ENCODE assay signal across 30 mouse cellular contexts in genomic region chr2:84934649-84935007, GRCm38 (mm10). TPM values are rescaled to one million over a fixed set of nuclear protein-coding genes. Genes with fewer than 3 reads are reported as not detected.
DNase-seq lines count a peak whose midpoint lies in the region; ATAC-seq and TF ChIP-seq lines count a peak whose summit lies in the region.
"Had no signal": no experiment of that assay in that cellular context is flagged by ENCODE, and none has a peak within 500 bp of the region (broad histone marks: within the 10 kb centered on the region; RNA-seq: fewer than 3 reads in every experiment).

No protein-coding gene starts in this region.

- H3K4me1 ChIP-seq in heart, embryonic 10.5 days, result peaks cover 18% of the 10 kb centered on the region
- H3K4me1 ChIP-seq in hindbrain, embryonic 16.5 days (ENCODE audit: control insufficient read depth, insufficient read depth, low read depth, low read length), result no peaks in the 10 kb centered on the region
- H3K4me1 ChIP-seq in hindbrain, embryonic 11.5 days (replicated peaks; ENCODE audit: control insufficient read depth, insufficient read depth, low read length), result no peaks in the 10 kb centered on the region
- 0 out of 2 replicates have a peak, but pooled peaks cover 4% of the 10 kb centered on the region for H3K4me1 ChIP-seq in midbrain, embryonic 14.5 days (ENCODE audit: control insufficient read depth, insufficient read depth, low read length)
- H3K4me1 ChIP-seq in midbrain, postnatal 0 days (ENCODE audit: insufficient read depth, low read length), result no peaks in the 10 kb centered on the region
- H3K4me1 ChIP-seq: neural tube, embryonic 12.5 days had no signal

- no peak for DNase-seq in heart, embryonic 10.5 days (ENCODE audit: low spot score)
- DNase-seq in heart, postnatal 25 days (ENCODE audit: low spot score), result no peak
- DNase-seq in hindbrain, embryonic 11.5 days (ENCODE audit: low spot score), result no peak
- peak; percentile 44 for DNase-seq in midbrain, embryonic 14.5 days
- DNase-seq in midbrain, postnatal 0 days (ENCODE audit: low spot score), result no peak
- no peak for DNase-seq in thymus, postnatal 4 days
- DNase-seq: adrenal gland, adult 2 months; cerebellum, adult 11-12 months; cerebellum, postnatal 10 days; kidney, postnatal 4 days; lung, postnatal 36 days; right cerebral cortex, postnatal 4 days; thymus, postnatal 14 days had no signal

- H3K36me3 ChIP-seq in heart, embryonic 10.5 days, result peaks cover 1% of the 10 kb centered on the region; the same call in 1 of the 2 replicates
- H3K36me3 ChIP-seq in hindbrain, embryonic 16.5 days (ENCODE audit: control insufficient read depth, insufficient read depth, low read length), result no peaks in the 10 kb centered on the region
- H3K36me3 ChIP-seq in hindbrain, embryonic 11.5 days (ENCODE audit: control insufficient read depth, insufficient read depth, low read length), result no peaks in the 10 kb centered on the region
- H3K36me3 ChIP-seq in midbrain, embryonic 14.5 days (ENCODE audit: control insufficient read depth, insufficient read depth, low read length), result no peaks in the 10 kb centered on the region
- H3K36me3 ChIP-seq in midbrain, postnatal 0 days (ENCODE audit: insufficient read depth, low read length), result no peaks in the 10 kb centered on the region
- H3K36me3 ChIP-seq: neural tube, embryonic 12.5 days had no signal

- H3K9me3 ChIP-seq in heart, embryonic 10.5 days, result no peaks in the 10 kb centered on the region
- no peaks in the 10 kb centered on the region for H3K9me3 ChIP-seq in hindbrain, embryonic 16.5 days (ENCODE audit: control insufficient read depth, low read length)
- H3K9me3 ChIP-seq in hindbrain, embryonic 11.5 days (ENCODE audit: control insufficient read depth, low read length), result no peaks in the 10 kb centered on the region
- no peaks in the 10 kb centered on the region for H3K9me3 ChIP-seq in midbrain, embryonic 14.5 days (ENCODE audit: control insufficient read depth, low read length)
- H3K9me3 ChIP-seq in midbrain, postnatal 0 days (ENCODE audit: low read length), result no peaks in the 10 kb centered on the region
- H3K9me3 ChIP-seq: embryonic facial prominence, embryonic 10.5 days; lung, embryonic 15.5 days; neural tube, embryonic 12.5 days had no signal

- intact Hi-C loops in heart, postnatal 25 days (cut with DNase I), result loop anchor here (5.0 kb wide), 1 partner anchor 42 kb away; no protein-coding TSS in a partner anchor

- peak; percentile 10; the same call in 1 of the 2 replicates for ATAC-seq in hindbrain, embryonic 16.5 days
- no peak for ATAC-seq in hindbrain, embryonic 11.5 days (ENCODE audit: low FRiP score)
- peak; percentile 51; the same call in 1 of the 2 replicates for ATAC-seq in midbrain, embryonic 14.5 days (ENCODE audit: low FRiP score, low TSS enrichment)
- ATAC-seq in midbrain, postnatal 0 days (ENCODE audit: low FRiP score), result peak; percentile 35; the same call in 1 of the 2 replicates
- ATAC-seq: inflammation-experienced regulatory T-cells, adult 6 months had no signal

- 57% methylated on average over 4 of the region's 4 CpGs for WGBS in heart, embryonic 10.5 days
- 42% methylated on average over 4 of the region's 4 CpGs for WGBS in hindbrain, embryonic 16.5 days
- WGBS in hindbrain, embryonic 11.5 days, result 62% methylated on average over 4 of the region's 4 CpGs
- WGBS in midbrain, embryonic 14.5 days, result 38% methylated on average over 4 of the region's 4 CpGs
- WGBS in midbrain, postnatal 0 days, result 30% methylated on average over 4 of the region's 4 CpGs

- H3K4me3 ChIP-seq in heart, embryonic 10.5 days, result no peak overlapping the region
- no peak overlapping the region for H3K4me3 ChIP-seq in hindbrain, embryonic 16.5 days (ENCODE audit: low read length)
- H3K4me3 ChIP-seq in hindbrain, embryonic 11.5 days (ENCODE audit: low read depth, low read length), result no peak overlapping the region
- H3K4me3 ChIP-seq in midbrain, embryonic 14.5 days (replicated peaks; ENCODE audit: low read depth, low read length), result no peak overlapping the region
- no peak overlapping the region for H3K4me3 ChIP-seq in midbrain, postnatal 0 days (ENCODE audit: low read depth, low read length)
- H3K4me3 ChIP-seq: embryonic facial prominence, embryonic 10.5 days; lung, embryonic 15.5 days; neural tube, embryonic 12.5 days had no signal

- H3K27me3 ChIP-seq in heart, embryonic 10.5 days (ENCODE audit: insufficient read depth, poor library complexity, severe bottlenecking), result no peaks in the 10 kb centered on the region
- H3K27me3 ChIP-seq in hindbrain, embryonic 16.5 days (replicated peaks; ENCODE audit: control insufficient read depth, insufficient read depth, low read length), result no peaks in the 10 kb centered on the region
- H3K27me3 ChIP-seq in hindbrain, embryonic 11.5 days (ENCODE audit: control insufficient read depth, insufficient read depth, low read length), result no peaks in the 10 kb centered on the region
- no peaks in the 10 kb centered on the region for H3K27me3 ChIP-seq in midbrain, embryonic 14.5 days (ENCODE audit: control insufficient read depth, insufficient read depth, low read length)
- H3K27me3 ChIP-seq in midbrain, postnatal 0 days (ENCODE audit: insufficient read depth, low read length), result no peaks in the 10 kb centered on the region
- H3K27me3 ChIP-seq: lung, embryonic 15.5 days; neural tube, embryonic 12.5 days had no signal

- peak overlapping the region; percentile 18; the same call in 1 of the 2 replicates for H3K27ac ChIP-seq in heart, embryonic 10.5 days
- H3K27ac ChIP-seq in hindbrain, embryonic 16.5 days (ENCODE audit: low read depth, low read length), result no peak overlapping the region
- H3K27ac ChIP-seq in hindbrain, embryonic 11.5 days (ENCODE audit: low read depth, low read length), result no peak overlapping the region
- no peak overlapping the region for H3K27ac ChIP-seq in midbrain, embryonic 14.5 days (replicated peaks; ENCODE audit: low read depth, low read length)
- no peak overlapping the region for H3K27ac ChIP-seq in midbrain, postnatal 0 days (ENCODE audit: low read depth, low read length)
- H3K27ac ChIP-seq: embryonic facial prominence, embryonic 10.5 days; lung, embryonic 15.5 days; neural tube, embryonic 12.5 days had no signal

- no peak for TF ChIP-seq CTCF in midbrain, postnatal 0 days (IDR thresholded peaks at IDR 0.05)

- H3K9ac ChIP-seq in hindbrain, embryonic 16.5 days (ENCODE audit: low read depth, low read length), result no peak overlapping the region
- no peak overlapping the region for H3K9ac ChIP-seq in hindbrain, embryonic 11.5 days (ENCODE audit: low read depth, low read length)
- no peak overlapping the region for H3K9ac ChIP-seq in midbrain, embryonic 14.5 days (replicated peaks; ENCODE audit: low read length)
- no peak overlapping the region for H3K9ac ChIP-seq in midbrain, postnatal 0 days (replicated peaks; ENCODE audit: low read length, poor library complexity, severe bottlenecking)
- H3K9ac ChIP-seq: liver, embryonic 14.5 days; lung, embryonic 15.5 days; neural tube, embryonic 12.5 days had no signal

- no peak overlapping the region for H3K4me2 ChIP-seq in hindbrain, embryonic 16.5 days (ENCODE audit: low read length)
- no peak overlapping the region for H3K4me2 ChIP-seq in hindbrain, embryonic 11.5 days (replicated peaks; ENCODE audit: low read depth, low read length)
- no peak overlapping the region for H3K4me2 ChIP-seq in midbrain, embryonic 14.5 days (ENCODE audit: low read length)
- H3K4me2 ChIP-seq in midbrain, postnatal 0 days (ENCODE audit: low read depth, low read length, poor library complexity, severe bottlenecking), result no peak overlapping the region
- H3K4me2 ChIP-seq: lung, embryonic 15.5 days; neural tube, embryonic 12.5 days had no signal

RNA-seq across cellular contexts. Expression of gene Slc43a3, which starts 1.8 kb away (rescaled TPM):
- polyA plus RNA-seq in heart, embryonic 10.5 days (2016; fragmentation: Nextera tagmentation; extraction: Ambion mirVana), result 48.4 and 50.9 TPM in 2 replicates
- 10 to 100 TPM; 70.7 to 86.6 TPM for total RNA-seq in heart, postnatal 25 days (2021)
- polyA plus RNA-seq in hindbrain, embryonic 16.5 days (2015; fragmentation: Nextera tagmentation; extraction: Ambion mirVana), result 5.4 and 5.7 TPM in 2 replicates
- polyA plus RNA-seq in hindbrain, embryonic 11.5 days (2014; fragmentation: Nextera tagmentation; extraction: Ambion mirVana), result 25.5 and 27.0 TPM in 2 replicates
- polyA plus RNA-seq in midbrain, embryonic 14.5 days (2014; fragmentation: Nextera tagmentation; extraction: Ambion mirVana), result 1.7 and 4.2 TPM in 2 replicates
- total RNA-seq in midbrain, postnatal 0 days (2014; rRNA removed), result 1.7 and 2.0 TPM in 2 replicates
- 1.9 and 2.0 TPM in 2 replicates for polyA plus RNA-seq in midbrain, postnatal 0 days (2015; fragmentation: Nextera tagmentation; extraction: Ambion mirVana)

RNA-seq across cellular contexts. Expression of gene Prg2, which starts 45.6 kb away (rescaled TPM):
- 0.64 TPM in 1 of 2 replicates, not detected in the other for polyA plus RNA-seq in heart, embryonic 10.5 days (2016; fragmentation: Nextera tagmentation; extraction: Ambion mirVana)
- not detected for total RNA-seq in heart, postnatal 25 days (2021)
- 0.45 TPM in 1 of 2 replicates, not detected in the other for polyA plus RNA-seq in hindbrain, embryonic 16.5 days (2015; fragmentation: Nextera tagmentation; extraction: Ambion mirVana)
- 1.3 TPM in 1 of 2 replicates, not detected in the other for polyA plus RNA-seq in hindbrain, embryonic 11.5 days (2014; fragmentation: Nextera tagmentation; extraction: Ambion mirVana)
- not detected in 2 replicates for polyA plus RNA-seq in midbrain, embryonic 14.5 days (2014; fragmentation: Nextera tagmentation; extraction: Ambion mirVana)
- total RNA-seq in midbrain, postnatal 0 days (2014; rRNA removed), result not detected in 2 replicates
- polyA plus RNA-seq in midbrain, postnatal 0 days (2015; fragmentation: Nextera tagmentation; extraction: Ambion mirVana), result not detected in 2 replicates
- total RNA-seq: adrenal gland, adult 2 months; gastrocnemius, adult 8-10 months; left cerebral cortex, adult 18-20 months; left cerebral cortex, postnatal 36 days had no signal
- polyA plus RNA-seq: adrenal gland, adult 2 months; C2C12; cortical plate, adult 2 months; kidney, embryonic 16.5 days; stomach, embryonic 14.5 days had no signal

RNA-seq across cellular contexts. Expression of gene Rtn4rl2, which starts 48.1 kb away (rescaled TPM):
- polyA plus RNA-seq in heart, embryonic 10.5 days (2016; fragmentation: Nextera tagmentation; extraction: Ambion mirVana), result 0.33 and 0.88 TPM in 2 replicates
- 1 to 10 TPM; 1.8 to 4.0 TPM for total RNA-seq in heart, postnatal 25 days (2021)
- polyA plus RNA-seq in hindbrain, embryonic 16.5 days (2015; fragmentation: Nextera tagmentation; extraction: Ambion mirVana), result 3.0 and 4.5 TPM in 2 replicates
- polyA plus RNA-seq in hindbrain, embryonic 11.5 days (2014; fragmentation: Nextera tagmentation; extraction: Ambion mirVana), result 1.9 and 2.8 TPM in 2 replicates
- polyA plus RNA-seq in midbrain, embryonic 14.5 days (2014; fragmentation: Nextera tagmentation; extraction: Ambion mirVana), result 4.5 and 5.6 TPM in 2 replicates
- 7.7 and 11.4 TPM in 2 replicates for total RNA-seq in midbrain, postnatal 0 days (2014; rRNA removed)
- 6.3 and 6.5 TPM in 2 replicates for polyA plus RNA-seq in midbrain, postnatal 0 days (2015; fragmentation: Nextera tagmentation; extraction: Ambion mirVana)
- total RNA-seq: granulocyte monocyte progenitor cell, adult 5-6 weeks; megakaryocyte-erythroid progenitor cell, adult 5-6 weeks had no signal
- polyA plus RNA-seq: inflammation-experienced regulatory T-cells, adult 6 months had no signal

RNA-seq across cellular contexts. Expression of gene Prg3, which starts 53.4 kb away (rescaled TPM):
- 0.31 TPM in 1 of 2 replicates, not detected in the other for polyA plus RNA-seq in heart, embryonic 10.5 days (2016; fragmentation: Nextera tagmentation; extraction: Ambion mirVana)
- not detected for total RNA-seq in heart, postnatal 25 days (2021)
- polyA plus RNA-seq in hindbrain, embryonic 16.5 days (2015; fragmentation: Nextera tagmentation; extraction: Ambion mirVana), result not detected in 2 replicates
- not detected in 2 replicates for polyA plus RNA-seq in hindbrain, embryonic 11.5 days (2014; fragmentation: Nextera tagmentation; extraction: Ambion mirVana)
- polyA plus RNA-seq in midbrain, embryonic 14.5 days (2014; fragmentation: Nextera tagmentation; extraction: Ambion mirVana), result not detected in 2 replicates
- not detected in 2 replicates for total RNA-seq in midbrain, postnatal 0 days (2014; rRNA removed)
- not detected in 2 replicates for polyA plus RNA-seq in midbrain, postnatal 0 days (2015; fragmentation: Nextera tagmentation; extraction: Ambion mirVana)
- total RNA-seq: adrenal gland, adult 2 months; gastrocnemius, adult 8-10 months; left cerebral cortex, adult 18-20 months; left cerebral cortex, postnatal 36 days; megakaryocyte-erythroid progenitor cell, adult 5-6 weeks; MEL had no signal
- polyA plus RNA-seq: adrenal gland, adult 2 months; C2C12; cortical plate, adult 2 months; embryonic facial prominence, embryonic 10.5 days; inflammation-experienced regulatory T-cells, adult 6 months; kidney, embryonic 16.5 days; limb, embryonic 14.5 days; lung, embryonic 15.5 days; stomach, embryonic 14.5 days had no signal
